Mouse (Mus musculus): Measurements from ENCODE around the gene Gm49388. TPM values are rescaled to one million over a fixed set of nuclear protein-coding genes. Genes with fewer than 3 reads are reported as not detected.
"Not testable (repeated sequence)": the region's sequence is repeated elsewhere in the genome, so short reads cannot be mapped to it uniquely, and the experiment has no call there.

The Gm49388 gene
- polyA plus RNA-seq, 1 experiment from 2014 or later: not detected

- DNase-seq (ENCODE audit: low spot score) (no peak), ATAC-seq (replicated peaks; ENCODE audit: low FRiP score) (no peak)
- H3K9me3 ChIP-seq (ENCODE audit: control insufficient read depth, low read length): no peaks in the 10 kb centered on the region
- no peaks in the 10 kb centered on the region for H3K27me3 ChIP-seq (ENCODE audit: control insufficient read depth, insufficient read depth, low read length)
- no peak overlapping the region for H3K4me3 ChIP-seq (ENCODE audit: low read depth, low read length)
- 79% methylated on average over 2 of the region's 2 CpGs for WGBS
- H3K4me2 ChIP-seq (ENCODE audit: low read depth, low read length, severe bottlenecking): no peak overlapping the region
- no peaks in the 10 kb centered on the region for H3K4me1 ChIP-seq (replicated peaks; ENCODE audit: control insufficient read depth, insufficient read depth, low read length)
- no peaks in the 10 kb centered on the region for H3K36me3 ChIP-seq (ENCODE audit: control insufficient read depth, insufficient read depth, low read length)
- no peak overlapping the region for H3K27ac ChIP-seq (ENCODE audit: low read depth, low read length)
- no peak overlapping the region for H3K9ac ChIP-seq (ENCODE audit: low read length)
Observed at GRCm38 (mm10) chr7:127835550-127835949, 50.1 kb downstream of the Gm49388 start.

- no peaks in the 10 kb centered on the region for H3K9me3 ChIP-seq (ENCODE audit: control insufficient read depth, low read length)
- 88% methylated on average over 5 of the region's 5 CpGs for WGBS
- DNase-seq (ENCODE audit: low spot score) (no peak), ATAC-seq (replicated peaks; ENCODE audit: low FRiP score) (no peak)
- H3K27ac ChIP-seq (ENCODE audit: low read depth, low read length): no peak overlapping the region
- H3K27me3 ChIP-seq (ENCODE audit: control insufficient read depth, insufficient read depth, low read length): no peaks in the 10 kb centered on the region
- no peaks in the 10 kb centered on the region for H3K36me3 ChIP-seq (ENCODE audit: control insufficient read depth, insufficient read depth, low read length)
- no peak overlapping the region for H3K4me3 ChIP-seq (ENCODE audit: low read depth, low read length)
- no peak overlapping the region for H3K9ac ChIP-seq (ENCODE audit: low read length)
- no peak overlapping the region for H3K4me2 ChIP-seq (ENCODE audit: low read depth, low read length, severe bottlenecking)
- H3K4me1 ChIP-seq (replicated peaks; ENCODE audit: control insufficient read depth, insufficient read depth, low read length): peaks cover 6% of the 10 kb centered on the region; the same call in 1 of the 2 replicates
Observed at GRCm38 (mm10) chr7:127837473-127837872, 52.1 kb downstream of the Gm49388 start.

- not testable (repeated sequence) for H3K9ac ChIP-seq (ENCODE audit: low read length); DNase-seq (ENCODE audit: low spot score); H3K27me3 ChIP-seq (ENCODE audit: control insufficient read depth, insufficient read depth, low read length); H3K4me3 ChIP-seq (ENCODE audit: low read depth, low read length); H3K36me3 ChIP-seq (ENCODE audit: control insufficient read depth, insufficient read depth, low read length); ATAC-seq (replicated peaks; ENCODE audit: low FRiP score); H3K27ac ChIP-seq (ENCODE audit: low read depth, low read length); H3K9me3 ChIP-seq (ENCODE audit: control insufficient read depth, low read length); H3K4me2 ChIP-seq (ENCODE audit: low read depth, low read length, severe bottlenecking); H3K4me1 ChIP-seq (replicated peaks; ENCODE audit: control insufficient read depth, insufficient read depth, low read length)
- 72% methylated on average over 4 of the region's 4 CpGs for WGBS
Observed at GRCm38 (mm10) chr7:127837878-127838277, 52.5 kb downstream of the Gm49388 start.

- H3K4me2 ChIP-seq (ENCODE audit: low read depth, low read length, severe bottlenecking); H3K9me3 ChIP-seq (ENCODE audit: control insufficient read depth, low read length); ATAC-seq (replicated peaks; ENCODE audit: low FRiP score); H3K9ac ChIP-seq (ENCODE audit: low read length); H3K27ac ChIP-seq (ENCODE audit: low read depth, low read length); DNase-seq (ENCODE audit: low spot score); H3K36me3 ChIP-seq (ENCODE audit: control insufficient read depth, insufficient read depth, low read length); H3K27me3 ChIP-seq (ENCODE audit: control insufficient read depth, insufficient read depth, low read length); H3K4me3 ChIP-seq (ENCODE audit: low read depth, low read length); H3K4me1 ChIP-seq (replicated peaks; ENCODE audit: control insufficient read depth, insufficient read depth, low read length): not testable (repeated sequence)
- WGBS: 93% methylated on average over 2 of the region's 2 CpGs
Observed at GRCm38 (mm10) chr7:127840031-127840430, 54.6 kb downstream of the Gm49388 start.

GRCm38 (mm10) chr7:127840886-127841285 lies 55.5 kb downstream of the Gm49388 start:
- Histone ChIP-seq H3K4me3 (ENCODE audit: low read depth, low read length) (peak overlapping the region; percentile 63), H3K36me3 (ENCODE audit: control insufficient read depth, insufficient read depth, low read length) (no peaks in the 10 kb centered on the region), H3K27me3 (ENCODE audit: control insufficient read depth, insufficient read depth, low read length) (no peaks in the 10 kb centered on the region), H3K27ac (ENCODE audit: low read depth, low read length) (peak overlapping the region; percentile 70), H3K9ac (ENCODE audit: low read length) (peak overlapping the region; percentile 59), H3K9me3 (ENCODE audit: control insufficient read depth, low read length) (no peaks in the 10 kb centered on the region), H3K4me1 (replicated peaks; ENCODE audit: control insufficient read depth, insufficient read depth, low read length) (peaks cover 6% of the 10 kb centered on the region; the same call in 1 of the 2 replicates), H3K4me2 (ENCODE audit: low read depth, low read length, severe bottlenecking) (peak overlapping the region; percentile 99)
- DNase-seq (ENCODE audit: low spot score) (peak; percentile 59), ATAC-seq (replicated peaks; ENCODE audit: low FRiP score) (peak; percentile 45)
- WGBS: 3% methylated on average over 15 of the region's 15 CpGs

GRCm38 (mm10) chr7:127841340-127842000 lies 56.1 kb downstream of the Gm49388 start:
- WGBS: under 1% methylated on average over 43 of the region's 46 CpGs

GRCm38 (mm10) chr7:127842001-127842718 lies 56.8 kb downstream of the Gm49388 start:
- Histone ChIP-seq H3K27ac (ENCODE audit: low read depth, low read length) (peak overlapping the region; percentile 70; the same call in 1 of the 2 replicates), H3K9me3 (ENCODE audit: control insufficient read depth, low read length) (no peaks in the 10 kb centered on the region), H3K9ac (ENCODE audit: low read length) (peak overlapping the region; percentile 59), H3K36me3 (ENCODE audit: control insufficient read depth, insufficient read depth, low read length) (no peaks in the 10 kb centered on the region), H3K4me3 (ENCODE audit: low read depth, low read length) (peak overlapping the region; percentile 63), H3K4me2 (ENCODE audit: low read depth, low read length, severe bottlenecking) (peak overlapping the region; percentile 99), H3K4me1 (replicated peaks; ENCODE audit: control insufficient read depth, insufficient read depth, low read length) (peaks cover 6% of the 10 kb centered on the region; the same call in 1 of the 2 replicates), H3K27me3 (ENCODE audit: control insufficient read depth, insufficient read depth, low read length) (no peaks in the 10 kb centered on the region)
- DNase-seq (ENCODE audit: low spot score): peak; percentile 77
- ATAC-seq (replicated peaks; ENCODE audit: low FRiP score): peak; percentile 63
- 1% methylated on average over 40 of the region's 40 CpGs for WGBS

More at GRCm38 (mm10) chr7:127841340-127842000, 56.1 kb downstream of the Gm49388 start:
- no peaks in the 10 kb centered on the region for H3K9me3 ChIP-seq (ENCODE audit: control insufficient read depth, low read length)
- ATAC-seq (replicated peaks; ENCODE audit: low FRiP score): peak; percentile 91
- no peaks in the 10 kb centered on the region for H3K27me3 ChIP-seq (ENCODE audit: control insufficient read depth, insufficient read depth, low read length)
- peak overlapping the region; percentile 63 for H3K4me3 ChIP-seq (ENCODE audit: low read depth, low read length)
- no peaks in the 10 kb centered on the region for H3K36me3 ChIP-seq (ENCODE audit: control insufficient read depth, insufficient read depth, low read length)
- peak overlapping the region; percentile 59 for H3K9ac ChIP-seq (ENCODE audit: low read length)
- peak; percentile 93 for DNase-seq (ENCODE audit: low spot score)
- peaks cover 6% of the 10 kb centered on the region; the same call in 1 of the 2 replicates for H3K4me1 ChIP-seq (replicated peaks; ENCODE audit: control insufficient read depth, insufficient read depth, low read length)
- peak overlapping the region; percentile 99 for H3K4me2 ChIP-seq (ENCODE audit: low read depth, low read length, severe bottlenecking)
- H3K27ac ChIP-seq (ENCODE audit: low read depth, low read length): peak overlapping the region; percentile 70

- Histone ChIP-seq H3K9ac (ENCODE audit: low read length) (no peak overlapping the region), H3K27me3 (ENCODE audit: control insufficient read depth, insufficient read depth, low read length) (no peaks in the 10 kb centered on the region), H3K4me3 (ENCODE audit: low read depth, low read length) (no peak overlapping the region), H3K36me3 (ENCODE audit: control insufficient read depth, insufficient read depth, low read length) (no peaks in the 10 kb centered on the region), H3K9me3 (ENCODE audit: control insufficient read depth, low read length) (no peaks in the 10 kb centered on the region), H3K4me1 (replicated peaks; ENCODE audit: control insufficient read depth, insufficient read depth, low read length) (no peaks in the 10 kb centered on the region), H3K27ac (ENCODE audit: low read depth, low read length) (no peak overlapping the region), H3K4me2 (ENCODE audit: low read depth, low read length, severe bottlenecking) (no peak overlapping the region)
- ATAC-seq (replicated peaks; ENCODE audit: low FRiP score) (no peak), DNase-seq (ENCODE audit: low spot score) (no peak)
- WGBS: 86% methylated on average over 6 of the region's 6 CpGs
Observed at GRCm38 (mm10) chr7:127849973-127850875, 64.8 kb downstream of the Gm49388 start.
